In genomic region chr19:46759096-46759495, GRCm38 (mm10) we compare ENCODE assay signal across 22 mouse cellular contexts. TPM values are rescaled to one million over a fixed set of nuclear protein-coding genes. Genes with fewer than 3 reads are reported as not detected.
DNase-seq lines count a peak whose midpoint lies in the region; ATAC-seq lines count a peak whose summit lies in the region.
"Had no signal": no experiment of that assay in that cellular context is flagged by ENCODE, and none has a peak within 500 bp of the region (broad histone marks: within the 10 kb centered on the region; RNA-seq: fewer than 3 reads in every experiment).

No protein-coding gene starts in this region.

- H3K4me1 ChIP-seq in midbrain, embryonic 14.5 days (ENCODE audit: control insufficient read depth, insufficient read depth, low read length), result peaks cover 14% of the 10 kb centered on the region

- H3K9me3 ChIP-seq in midbrain, embryonic 14.5 days (ENCODE audit: control insufficient read depth, low read length), result no peaks in the 10 kb centered on the region
- H3K9me3 ChIP-seq: embryonic facial prominence, embryonic 13.5 days; hindbrain, embryonic 13.5 days; kidney, embryonic 15.5 days; lung, embryonic 15.5 days had no signal

- H3K4me3 ChIP-seq in midbrain, embryonic 14.5 days (replicated peaks; ENCODE audit: low read depth, low read length), result no peak overlapping the region
- H3K4me3 ChIP-seq: embryonic facial prominence, embryonic 13.5 days; gastrocnemius, adult 2 months; heart, adult 2 months; hindbrain, embryonic 13.5 days; kidney, embryonic 15.5 days; lung, embryonic 15.5 days had no signal

- H3K36me3 ChIP-seq in midbrain, embryonic 14.5 days (ENCODE audit: control insufficient read depth, insufficient read depth, low read length), result no peaks in the 10 kb centered on the region
- H3K36me3 ChIP-seq: embryonic facial prominence, embryonic 13.5 days; hindbrain, embryonic 13.5 days; kidney, embryonic 15.5 days; lung, embryonic 15.5 days had no signal

- H3K4me2 ChIP-seq in midbrain, embryonic 14.5 days (ENCODE audit: low read length), result no peak overlapping the region
- H3K4me2 ChIP-seq: embryonic facial prominence, embryonic 13.5 days; hindbrain, embryonic 13.5 days; kidney, embryonic 15.5 days; liver, embryonic 11.5 days; lung, embryonic 15.5 days had no signal

- H3K27me3 ChIP-seq in midbrain, embryonic 14.5 days (ENCODE audit: control insufficient read depth, insufficient read depth, low read length), result peaks cover 12% of the 10 kb centered on the region

- H3K27ac ChIP-seq in midbrain, embryonic 14.5 days (replicated peaks; ENCODE audit: low read depth, low read length), result no peak overlapping the region
- H3K27ac ChIP-seq: embryonic facial prominence, embryonic 13.5 days; gastrocnemius, adult 2 months; heart, adult 2 months; hindbrain, embryonic 13.5 days; kidney, embryonic 15.5 days; lung, embryonic 15.5 days had no signal

- WGBS in midbrain, embryonic 14.5 days, result 69% methylated on average over 8 of the region's 8 CpGs

- H3K9ac ChIP-seq in midbrain, embryonic 14.5 days (replicated peaks; ENCODE audit: low read length), result no peak overlapping the region
- H3K9ac ChIP-seq: embryonic facial prominence, embryonic 13.5 days; forebrain, postnatal 0 days; hindbrain, embryonic 13.5 days; kidney, embryonic 15.5 days; lung, embryonic 15.5 days had no signal

- ATAC-seq in midbrain, embryonic 14.5 days (ENCODE audit: low FRiP score, low TSS enrichment), result no peak
- ATAC-seq: forebrain, postnatal 0 days; intestine, embryonic 16.5 days had no signal

- peak; percentile 36 for DNase-seq in layer of hippocampus, adult 9-11 months
- DNase-seq in layer of hippocampus, postnatal 36 days, result no peak
- DNase-seq in thymus, postnatal 0 days (ENCODE audit: low spot score), result peak; percentile 41
- DNase-seq in thymus, adult 18-20 months, result no peak
- peak; percentile 63 for DNase-seq in naive thymus-derived CD4-positive, alpha-beta T cell, adult 2 months (ENCODE audit: low read depth)
- no peak for DNase-seq in gastrocnemius, postnatal 4 days (ENCODE audit: low spot score in 2 of 2)
- no peak for DNase-seq in midbrain, embryonic 14.5 days
- no peak for DNase-seq in cerebellum, postnatal 36 days
- DNase-seq: adrenal gland, adult 2 months; B cell, adult 2 months; cerebellum, adult 8-10 months; forebrain, postnatal 0 days; gastrocnemius, adult 2 months; left cerebral cortex, postnatal 4 days; right cerebral cortex, postnatal 4 days had no signal

RNA-seq across cellular contexts. Expression of gene Cnnm2, which starts 2.3 kb away (rescaled TPM):
- total RNA-seq in layer of hippocampus, postnatal 36 days (2021), result 10 to 100 TPM; 36.6 to 39.8 TPM
- 1.7 and 1.8 TPM in 2 replicates for polyA plus RNA-seq in thymus, postnatal 0 days (2015; fragmentation: Nextera tagmentation; extraction: Ambion mirVana)
- total RNA-seq in gastrocnemius, postnatal 4 days (2021), result 1 to 10 TPM; 5.9 to 6.5 TPM
- 7.9 and 8.1 TPM in 2 replicates for polyA plus RNA-seq in midbrain, embryonic 14.5 days (2014; fragmentation: Nextera tagmentation; extraction: Ambion mirVana)

RNA-seq across cellular contexts. Expression of gene As3mt, which starts 51.8 kb away (rescaled TPM):
- total RNA-seq in layer of hippocampus, postnatal 36 days (2021), result 10 to 100 TPM; 21.3 to 22.4 TPM
- 30.7 and 31.8 TPM in 2 replicates for polyA plus RNA-seq in thymus, postnatal 0 days (2015; fragmentation: Nextera tagmentation; extraction: Ambion mirVana)
- 10 to 100 TPM; 51.0 to 56.2 TPM for total RNA-seq in gastrocnemius, postnatal 4 days (2021)
- polyA plus RNA-seq in midbrain, embryonic 14.5 days (2014; fragmentation: Nextera tagmentation; extraction: Ambion mirVana), result 38.8 and 42.5 TPM in 2 replicates

Comparison
In these comparisons a context has a peak if more than half of its experiments do, and no peak if none do; other contexts are left out.
1. DNase-seq: peak in layer of hippocampus, adult 9-11 months (single experiment), thymus, postnatal 0 days (single experiment) and naive thymus-derived CD4-positive, alpha-beta T cell, adult 2 months (single experiment); none in layer of hippocampus, postnatal 36 days (0 of 2), thymus, adult 18-20 months (0 of 2), gastrocnemius, postnatal 4 days (0 of 2), midbrain, embryonic 14.5 days (single experiment) and cerebellum, postnatal 36 days (0 of 2).
2. RNA of gene Cnnm2, which starts 2.3 kb away (total RNA-seq): 36.6 to 39.8 TPM in layer of hippocampus, postnatal 36 days; 5.9 to 6.5 TPM in gastrocnemius, postnatal 4 days; every median in the first group is over 4 times any median in the second.